Mouse (Mus musculus) stomach, embryonic 16.5 days (tissue): ENCODE results near the gene Gjb4. TPM values are rescaled to one million over a fixed set of nuclear protein-coding genes. Genes with fewer than 3 reads are reported as not detected.

ENCODE experiments used
- ATAC-seq: fragments of 200-750 bp; cut with Nextera tagmentation; 2 replicates; pipeline ENCODE4 v1.8.0; 2017; ENCODE audit warnings: moderate number of reproducible peaks, moderate TSS enrichment; ENCODE audit not compliant: insufficient read depth, low FRiP score
- H3K27ac ChIP-seq: fragments of 300-500 bp; sonication (generic); 2 replicates; pipeline ENCODE4 v1.5.1; 2014; ENCODE audit warnings: low read length
- H3K27me3 ChIP-seq: fragments of 300-500 bp; sonication (generic); 2 replicates; pipeline ENCODE4 v1.6.1; 2014; ENCODE audit warnings: low read length, control low read depth, mixed read lengths; ENCODE audit not compliant: control insufficient read depth, insufficient read depth
- H3K36me3 ChIP-seq: fragments of 300-500 bp; sonication (generic); 2 replicates; pipeline ENCODE4 v1.6.1; 2014; ENCODE audit warnings: low read length; ENCODE audit not compliant: control insufficient read depth, insufficient read depth
- H3K4me1 ChIP-seq: fragments of 300-500 bp; sonication (generic); 2 replicates; pipeline ENCODE4 v1.6.1; 2014; ENCODE audit warnings: low read length, control low read depth, mixed read lengths; ENCODE audit not compliant: control insufficient read depth, insufficient read depth
- H3K4me2 ChIP-seq: fragments of 300-500 bp; sonication (generic); 2 replicates; pipeline ENCODE4 v1.6.1; 2014; ENCODE audit warnings: low read depth, low read length, mixed read lengths
- H3K4me3 ChIP-seq: fragments of 300-500 bp; sonication (generic); replicated peaks from 2 replicates; pipeline ENCODE4 v1.5.1; 2014; ENCODE audit warnings: mild to moderate bottlenecking, low read length
- H3K9ac ChIP-seq: fragments of 300-500 bp; sonication (generic); 2 replicates; pipeline ENCODE4 v1.6.1; 2014; ENCODE audit warnings: low read length
- H3K9me3 ChIP-seq: fragments of 300-500 bp; sonication (generic); replicated peaks from 2 replicates; pipeline ENCODE4 v1.6.1; 2016; ENCODE audit warnings: low read length, control low read depth; ENCODE audit not compliant: control insufficient read depth
- WGBS: fragments of 180-500 bp; shearing (Covaris S2); extraction: QIAGEN DNeasy Blood & Tissue Kit; methylation state at CpG from one replicate; pipeline ENCODE4 v1.1.7; 2014; 5-methylcytosine and 5-hydroxymethylcytosine counted together
- polyA plus RNA-seq: library from polyadenylated mRNA; unstranded; fragments of >200 nt; fragmentation: Nextera tagmentation; extraction: Ambion mirVana; gene quantifications from 2 replicates; pipeline ENCODE4 v1.2.1, GENCODE M21; 2015

The Gjb4 gene
- polyA plus RNA-seq, 1 experiment from 2014 or later: 1.3 TPM

DNA sequence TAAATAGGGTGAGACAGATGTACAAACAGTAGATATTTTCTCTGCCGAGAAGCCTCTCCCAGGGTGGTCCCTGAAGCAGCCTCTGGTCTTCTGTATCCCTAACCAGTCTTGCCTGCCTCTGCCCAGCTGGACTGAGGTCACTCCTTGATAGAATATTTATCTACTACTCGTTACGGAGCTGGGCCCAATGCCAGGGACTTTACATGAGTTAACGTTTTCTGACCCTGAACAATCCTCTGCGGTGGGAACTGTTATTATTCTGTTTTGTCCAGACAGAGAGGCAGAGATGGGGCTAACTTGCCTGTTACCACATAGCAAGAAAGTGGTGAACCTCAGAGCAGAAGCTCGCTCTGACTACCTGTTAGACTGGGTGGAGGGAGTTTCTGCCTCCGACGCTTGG is 19.6 kb upstream of the Gjb4 start:
- no peak for ATAC-seq

DNA sequence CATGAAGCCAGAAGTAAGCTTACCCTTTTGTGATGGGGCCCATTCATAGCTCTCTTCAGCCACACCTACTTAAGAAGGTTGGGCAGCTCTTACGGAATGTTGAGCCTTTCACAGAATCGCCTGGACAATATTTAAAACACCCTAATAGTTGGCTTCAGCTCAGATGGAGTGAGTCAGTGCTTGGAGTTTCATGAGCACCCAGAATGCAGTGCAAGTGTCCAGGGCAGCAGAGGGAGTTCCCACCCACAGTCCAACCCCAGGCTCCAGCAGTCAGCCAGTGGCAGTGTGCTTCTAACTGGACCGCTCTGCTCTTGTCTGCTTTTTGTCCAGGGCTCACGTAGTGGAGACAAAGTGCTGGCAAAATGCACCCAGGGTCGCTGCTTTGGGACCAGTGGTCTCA is 17.7 kb upstream of the Gjb4 start:
- Histone ChIP-seq H3K36me3 (no peaks in the 10 kb centered on the region), H3K9me3 (no peaks in the 10 kb centered on the region), H3K27me3 (no peaks in the 10 kb centered on the region), H3K4me1 (peaks cover 6% of the 10 kb centered on the region; the same call in 1 of the 2 replicates), H3K4me2 (no peak overlapping the region), H3K27ac (peak overlapping the region; percentile 40; the same call in 1 of the 2 replicates), H3K9ac (no peak overlapping the region), H3K4me3 (no peak overlapping the region)
- 45% methylated on average over 5 of the region's 5 CpGs for WGBS
- ATAC-seq: peak; percentile 72; the same call in 1 of the 2 replicates

More for the DNA sequence above, 19.6 kb upstream of the Gjb4 start:
- no peaks in the 10 kb centered on the region for H3K36me3 ChIP-seq
- 28% methylated on average over 8 of the region's 8 CpGs for WGBS
- no peak overlapping the region for H3K27ac ChIP-seq
- no peak overlapping the region for H3K4me2 ChIP-seq
- H3K9me3 ChIP-seq: no peaks in the 10 kb centered on the region
- no peaks in the 10 kb centered on the region for H3K27me3 ChIP-seq
- no peak overlapping the region for H3K9ac ChIP-seq
- peaks cover 6% of the 10 kb centered on the region; the same call in 1 of the 2 replicates for H3K4me1 ChIP-seq
- no peak overlapping the region for H3K4me3 ChIP-seq

DNA sequence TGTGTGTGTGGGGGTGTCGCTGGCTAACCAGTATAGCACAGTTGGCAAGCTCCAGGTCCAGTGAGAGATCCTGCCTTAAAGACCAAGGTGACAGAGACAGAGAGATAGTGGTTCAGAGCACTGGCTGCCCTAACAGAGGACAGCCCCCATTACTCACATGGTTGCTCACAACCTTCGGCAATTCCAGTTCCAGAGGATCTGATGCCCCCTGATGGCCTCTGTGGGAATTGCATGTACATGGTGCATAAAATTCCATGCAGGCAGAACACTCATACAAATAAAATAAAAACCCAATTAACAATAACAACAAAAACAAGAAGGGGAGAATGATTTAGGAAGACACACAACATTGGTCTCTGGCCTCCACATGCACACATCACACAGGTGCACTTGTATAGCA is 16.6 kb upstream of the Gjb4 start:
- ATAC-seq: no peak
- no peak overlapping the region for H3K27ac ChIP-seq
- peaks cover 6% of the 10 kb centered on the region; the same call in 1 of the 2 replicates for H3K4me1 ChIP-seq
- H3K9ac ChIP-seq: no peak overlapping the region
- no peak overlapping the region for H3K4me3 ChIP-seq
- H3K9me3 ChIP-seq: no peaks in the 10 kb centered on the region
- H3K36me3 ChIP-seq: no peaks in the 10 kb centered on the region
- no peak overlapping the region for H3K4me2 ChIP-seq
- WGBS: 63% methylated on average over 2 of the region's 2 CpGs
- no peaks in the 10 kb centered on the region for H3K27me3 ChIP-seq

DNA sequence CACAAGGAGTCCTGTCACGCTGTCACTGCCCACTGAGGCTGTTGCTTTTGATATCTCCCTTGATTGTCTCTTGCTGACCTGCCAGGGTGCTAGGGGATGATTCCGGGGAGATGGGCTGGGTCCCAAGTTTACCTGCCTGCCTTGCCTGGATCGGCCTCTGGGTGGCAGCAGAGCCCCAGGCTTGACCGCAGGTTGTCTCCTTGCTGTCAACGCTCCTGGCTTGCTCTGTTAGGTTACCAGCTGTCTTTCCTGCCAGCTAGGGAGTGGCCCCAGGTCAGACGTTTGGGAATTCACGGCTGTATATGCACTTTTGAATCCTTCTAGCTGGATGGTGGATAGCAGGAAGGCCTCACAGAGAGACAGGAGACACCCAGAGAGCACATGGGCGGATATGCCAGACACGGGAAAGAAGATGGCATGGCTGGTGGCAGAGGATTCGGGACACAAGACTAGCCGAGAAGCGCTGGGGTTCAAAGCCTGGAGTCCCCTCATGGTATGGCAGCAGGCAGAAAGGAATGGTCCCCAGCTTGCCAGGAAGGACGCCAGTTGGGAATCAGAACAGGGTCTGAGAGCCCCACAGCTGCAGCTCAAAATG is 14.6 kb upstream of the Gjb4 start:
- WGBS: 28% methylated on average over 13 of the region's 13 CpGs
- Histone ChIP-seq H3K27me3 (no peaks in the 10 kb centered on the region), H3K9ac (no peak overlapping the region), H3K4me3 (no peak overlapping the region), H3K27ac (no peak overlapping the region), H3K36me3 (no peaks in the 10 kb centered on the region), H3K9me3 (no peaks in the 10 kb centered on the region), H3K4me2 (no peak overlapping the region), H3K4me1 (peaks cover 6% of the 10 kb centered on the region; the same call in 1 of the 2 replicates)
- ATAC-seq: no peak

- Histone ChIP-seq H3K27ac (no peak overlapping the region), H3K4me2 (no peak overlapping the region), H3K36me3 (no peaks in the 10 kb centered on the region), H3K4me1 (no peaks in the 10 kb centered on the region), H3K9me3 (no peaks in the 10 kb centered on the region), H3K4me3 (no peak overlapping the region), H3K9ac (no peak overlapping the region), H3K27me3 (no peaks in the 10 kb centered on the region)
- WGBS: 18% methylated on average over 4 of the region's 4 CpGs
- ATAC-seq: no peak
Measured at GRCm38 (mm10) chr4:127365834-127366233, 12.0 kb upstream of the Gjb4 start.

GRCm38 (mm10) chr4:127365433-127365832 is 11.6 kb upstream of the Gjb4 start:
- H3K9ac ChIP-seq: no peak overlapping the region
- H3K4me1 ChIP-seq: no peaks in the 10 kb centered on the region
- H3K27ac ChIP-seq: no peak overlapping the region
- no peak for ATAC-seq
- no peaks in the 10 kb centered on the region for H3K9me3 ChIP-seq
- H3K4me3 ChIP-seq: no peak overlapping the region
- H3K4me2 ChIP-seq: no peak overlapping the region
- H3K27me3 ChIP-seq: no peaks in the 10 kb centered on the region
- no peaks in the 10 kb centered on the region for H3K36me3 ChIP-seq
- 31% methylated on average over 5 of the region's 5 CpGs for WGBS

DNA sequence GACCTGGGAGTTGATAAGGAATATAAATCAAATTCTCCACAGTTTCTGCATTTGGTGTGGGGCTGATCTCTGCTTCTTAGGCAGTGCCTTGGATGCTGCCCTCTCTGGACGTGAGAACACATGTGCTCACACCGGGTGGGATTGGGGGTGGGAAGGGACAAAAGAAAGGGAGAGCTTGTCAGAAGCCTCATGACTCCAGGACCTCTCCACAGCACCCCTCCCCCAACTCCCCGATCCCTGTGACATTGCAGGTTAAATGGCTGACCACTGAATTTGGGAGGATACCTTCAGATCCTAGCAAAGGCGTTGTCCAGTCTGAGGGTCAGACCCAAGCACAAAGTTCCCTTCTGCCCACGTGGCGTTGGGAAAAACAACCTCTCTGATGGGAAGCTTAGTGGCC is 10.6 kb upstream of the Gjb4 start:
- H3K27me3 ChIP-seq: no peaks in the 10 kb centered on the region
- H3K4me1 ChIP-seq: no peaks in the 10 kb centered on the region
- H3K4me2 ChIP-seq: no peak overlapping the region
- no peaks in the 10 kb centered on the region for H3K9me3 ChIP-seq
- ATAC-seq: no peak
- WGBS: 64% methylated on average over 6 of the region's 6 CpGs
- H3K4me3 ChIP-seq: no peak overlapping the region
- H3K36me3 ChIP-seq: no peaks in the 10 kb centered on the region
- no peak overlapping the region for H3K9ac ChIP-seq
- H3K27ac ChIP-seq: no peak overlapping the region

DNA sequence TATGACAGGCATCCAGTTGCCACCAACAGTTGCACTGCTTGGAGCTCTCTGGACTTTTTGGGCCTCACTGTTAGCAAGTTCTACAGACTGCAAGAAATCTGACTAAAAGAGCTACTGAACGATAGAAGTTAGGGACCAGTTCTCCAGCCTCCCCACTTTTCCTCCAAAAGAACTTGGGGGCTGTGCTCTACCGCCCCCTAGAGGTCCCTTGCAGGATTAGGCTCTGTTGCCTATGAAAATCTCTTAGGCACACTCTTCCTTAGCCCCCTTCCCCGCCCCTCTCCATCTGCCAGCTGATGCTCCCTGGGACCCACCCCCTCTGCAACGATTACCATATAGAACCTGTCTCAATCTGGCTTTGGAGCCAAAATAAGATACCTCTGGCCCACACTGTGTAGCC is 9.4 kb upstream of the Gjb4 start:
- Histone ChIP-seq H3K36me3 (no peaks in the 10 kb centered on the region), H3K27me3 (no peaks in the 10 kb centered on the region), H3K4me1 (no peaks in the 10 kb centered on the region), H3K4me2 (no peak overlapping the region), H3K27ac (no peak overlapping the region), H3K9ac (no peak overlapping the region), H3K4me3 (no peak overlapping the region), H3K9me3 (no peaks in the 10 kb centered on the region)
- no peak for ATAC-seq
- 58% methylated on average over 4 of the region's 4 CpGs for WGBS

GRCm38 (mm10) chr4:127362520-127362919 is 8.6 kb upstream of the Gjb4 start:
- Histone ChIP-seq H3K36me3 (no peaks in the 10 kb centered on the region), H3K4me2 (no peak overlapping the region), H3K4me3 (no peak overlapping the region), H3K9ac (no peak overlapping the region), H3K27me3 (no peaks in the 10 kb centered on the region), H3K9me3 (no peaks in the 10 kb centered on the region), H3K27ac (no peak overlapping the region), H3K4me1 (no peaks in the 10 kb centered on the region; the same call in 1 of the 2 replicates)
- ATAC-seq: no peak
- 76% methylated on average over 3 of the region's 3 CpGs for WGBS
